Mouse (Mus musculus) midbrain, embryonic 14.5 days (tissue): ENCODE measurements around the gene Oip5. TPM values are rescaled to one million over a fixed set of nuclear protein-coding genes. Genes with fewer than 3 reads are reported as not detected.

ENCODE experiments used
- ATAC-seq: fragments of 200-750 bp; cut with Nextera tagmentation; 2 replicates; pipeline ENCODE4 v1.8.0; 2017; ENCODE audit warnings: moderate number of reproducible peaks, moderate library complexity; ENCODE audit not compliant: low FRiP score, low TSS enrichment
- DNase-seq: peaks from one replicate; pipeline ENCODE4 v3.0.0-alpha.2; 2015
- H3K27ac ChIP-seq: fragments of 300-500 bp; sonication (generic); replicated peaks from 2 replicates; pipeline ENCODE4 v1.5.1; 2014; ENCODE audit warnings: mild to moderate bottlenecking, low read depth, low read length, moderate library complexity
- H3K27me3 ChIP-seq: fragments of 300-500 bp; sonication (generic); 2 replicates; pipeline ENCODE4 v1.6.1; 2014; ENCODE audit warnings: low read length, control low read depth, mixed read lengths; ENCODE audit not compliant: control insufficient read depth, insufficient read depth
- H3K36me3 ChIP-seq: fragments of 300-500 bp; sonication (generic); 2 replicates; pipeline ENCODE4 v1.6.1; 2014; ENCODE audit warnings: low read length, control low read depth; ENCODE audit not compliant: control insufficient read depth, insufficient read depth
- H3K4me1 ChIP-seq: fragments of 300-500 bp; sonication (generic); 2 replicates; pipeline ENCODE4 v1.6.1; 2014; ENCODE audit warnings: mild to moderate bottlenecking, antibody characterized with exemption, low read length, control low read depth; ENCODE audit not compliant: control insufficient read depth, insufficient read depth
- H3K4me2 ChIP-seq: fragments of 300-500 bp; sonication (generic); 2 replicates; pipeline ENCODE4 v1.6.1; 2014; ENCODE audit warnings: mild to moderate bottlenecking, low read length, moderate library complexity
- H3K4me3 ChIP-seq: fragments of 300-500 bp; sonication (generic); replicated peaks from 2 replicates; pipeline ENCODE4 v1.5.1; 2014; ENCODE audit warnings: low read depth, low read length
- H3K9ac ChIP-seq: fragments of 300-500 bp; sonication (generic); replicated peaks from 2 replicates; pipeline ENCODE4 v1.6.1; 2014; ENCODE audit warnings: mild to moderate bottlenecking, low read length, moderate library complexity
- H3K9me3 ChIP-seq: fragments of 300-500 bp; sonication (generic); 2 replicates; pipeline ENCODE4 v1.6.1; 2016; ENCODE audit warnings: low read length, control low read depth, mixed read lengths; ENCODE audit not compliant: control insufficient read depth
- WGBS: fragments of 180-500 bp; shearing (Covaris S2); extraction: QIAGEN DNeasy Blood & Tissue Kit; methylation state at CpG from one replicate; pipeline ENCODE4 v1.1.7; 2014; 5-methylcytosine and 5-hydroxymethylcytosine counted together
- polyA plus RNA-seq: library from polyadenylated mRNA; unstranded; fragments of >200 nt; fragmentation: Nextera tagmentation; extraction: Ambion mirVana; gene quantifications from 2 replicates; pipeline ENCODE4 v1.2.1, GENCODE M21; 2014

Gene Oip5
- polyA plus RNA-seq, 1 experiment from 2014 or later = 6.2 TPM

- Histone ChIP-seq H3K9me3 (no peaks in the 10 kb centered on the region), H3K4me1 (peaks cover 13% of the 10 kb centered on the region), H3K4me2 (peak overlapping the region; percentile 76), H3K36me3 (peaks cover 36% of the 10 kb centered on the region), H3K27ac (peak overlapping the region; percentile 84), H3K4me3 (peak overlapping the region; percentile 81), H3K27me3 (no peaks in the 10 kb centered on the region), H3K9ac (peak overlapping the region; percentile 82)
- peak; percentile 98 for ATAC-seq
- under 1% methylated on average over 61 of the region's 61 CpGs for WGBS
- peak; percentile 99 for DNase-seq
These were observed 23.9 kb downstream of the Oip5 start for GRCm38 (mm10) chr2:119594113-119594981.

- no peak for DNase-seq
- no peaks in the 10 kb centered on the region for H3K27me3 ChIP-seq
- H3K4me1 ChIP-seq = peaks cover 13% of the 10 kb centered on the region
- H3K9ac ChIP-seq = 0 out of 2 replicates have a peak overlapping the region, but pooled peaks have one; percentile 13
- no peaks in the 10 kb centered on the region for H3K9me3 ChIP-seq
- H3K4me2 ChIP-seq = peak overlapping the region; percentile 50
- peak overlapping the region; percentile 43 for H3K27ac ChIP-seq
- peak overlapping the region; percentile 81 for H3K4me3 ChIP-seq
- 0 out of 2 replicates have a peak, but pooled peaks have one; percentile 5 for ATAC-seq
- H3K36me3 ChIP-seq = peaks cover 30% of the 10 kb centered on the region
- 7% methylated on average over 7 of the region's 7 CpGs for WGBS
These were observed 24.5 kb downstream of the Oip5 start for GRCm38 (mm10) chr2:119593765-119594112.

DNA sequence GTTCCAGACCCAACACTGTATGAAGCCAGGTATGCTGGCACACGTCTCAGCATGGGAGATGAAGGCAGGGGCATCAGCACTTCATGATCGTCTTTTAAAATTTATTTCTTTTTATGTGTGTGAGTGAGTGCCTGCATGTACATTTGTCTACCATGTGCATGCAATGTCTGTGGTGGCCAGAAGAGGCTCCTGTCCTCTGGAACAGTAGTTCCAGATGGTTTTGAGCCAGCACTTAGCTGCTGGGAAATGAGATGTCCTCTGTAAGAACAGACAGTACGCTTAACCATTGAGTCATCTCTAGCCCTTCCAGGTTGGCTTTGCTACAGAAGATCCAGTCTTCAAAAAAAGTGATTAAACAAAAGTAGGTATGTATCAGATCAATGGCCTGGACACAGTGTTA lies 27.0 kb downstream of the Oip5 start:
- Histone ChIP-seq H3K36me3 (peaks cover 13% of the 10 kb centered on the region), H3K4me1 (peaks cover 13% of the 10 kb centered on the region), H3K27me3 (no peaks in the 10 kb centered on the region), H3K9ac (no peak overlapping the region), H3K4me2 (no peak overlapping the region), H3K9me3 (no peaks in the 10 kb centered on the region), H3K27ac (no peak overlapping the region), H3K4me3 (no peak overlapping the region)
- WGBS = 94% methylated on average over 3 of the region's 3 CpGs
- DNase-seq = no peak
- ATAC-seq = no peak

GRCm38 (mm10) chr2:119587383-119587782 lies 30.9 kb downstream of the Oip5 start:
- no peaks in the 10 kb centered on the region for H3K4me1 ChIP-seq
- H3K27ac ChIP-seq = no peak overlapping the region
- H3K9me3 ChIP-seq = no peaks in the 10 kb centered on the region
- WGBS = 16% methylated on average over 4 of the region's 4 CpGs
- DNase-seq (peak; percentile 69), ATAC-seq (no peak)
- H3K4me3 ChIP-seq = no peak overlapping the region
- no peaks in the 10 kb centered on the region for H3K27me3 ChIP-seq
- H3K36me3 ChIP-seq = peaks cover 19% of the 10 kb centered on the region
- no peak overlapping the region for H3K4me2 ChIP-seq
- H3K9ac ChIP-seq = no peak overlapping the region

DNA sequence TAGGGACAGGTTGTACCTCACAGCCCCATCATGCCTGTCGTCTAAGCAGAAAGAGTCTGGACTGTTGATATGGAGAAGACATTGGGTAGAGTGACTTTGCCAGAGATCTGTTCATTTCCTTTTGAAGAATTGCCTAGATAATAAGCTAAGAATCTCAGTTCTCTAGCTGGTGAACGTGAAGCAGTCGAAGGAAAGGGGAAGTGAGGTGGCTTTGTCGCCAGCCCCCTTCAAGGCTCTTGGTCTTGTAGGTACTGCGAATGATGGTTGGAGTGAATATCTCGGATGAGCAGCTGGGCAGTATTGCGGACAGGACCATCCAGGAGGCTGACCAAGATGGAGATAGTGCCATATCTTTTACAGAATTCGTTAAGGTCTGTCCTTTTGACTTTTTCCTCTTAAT lies 34.0 kb downstream of the Oip5 start:
- Histone ChIP-seq H3K27ac (no peak overlapping the region), H3K4me2 (no peak overlapping the region), H3K27me3 (no peaks in the 10 kb centered on the region), H3K9ac (no peak overlapping the region), H3K36me3 (peaks cover 19% of the 10 kb centered on the region), H3K9me3 (no peaks in the 10 kb centered on the region), H3K4me1 (no peaks in the 10 kb centered on the region), H3K4me3 (no peak overlapping the region)
- ATAC-seq (no peak), DNase-seq (no peak)
- WGBS = 93% methylated on average over 8 of the region's 8 CpGs

DNA sequence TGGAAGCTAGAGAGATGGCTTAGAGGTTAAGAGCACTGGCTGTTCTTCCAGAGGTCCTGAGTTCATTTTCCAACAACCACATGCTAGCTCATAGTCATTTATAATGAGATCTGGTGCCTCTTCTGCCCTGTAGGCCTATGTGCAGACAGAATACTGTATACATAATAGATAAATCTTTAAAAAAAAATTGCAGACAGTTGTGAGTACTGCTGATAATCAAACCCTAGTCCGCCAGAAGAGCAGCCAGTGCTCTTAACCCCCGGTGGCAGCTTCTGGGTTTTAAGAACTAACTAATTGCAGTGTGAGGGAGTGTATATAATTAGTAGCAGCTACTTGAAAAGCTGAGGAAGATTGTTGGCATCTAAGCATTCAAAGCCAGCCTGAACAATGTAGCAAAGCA lies 34.8 kb downstream of the Oip5 start:
- no peak overlapping the region for H3K9ac ChIP-seq
- H3K4me2 ChIP-seq = no peak overlapping the region
- H3K4me3 ChIP-seq = no peak overlapping the region
- DNase-seq (no peak), ATAC-seq (no peak)
- H3K27me3 ChIP-seq = no peaks in the 10 kb centered on the region
- H3K27ac ChIP-seq = no peak overlapping the region
- 83% methylated on average over 2 of the region's 2 CpGs for WGBS
- no peaks in the 10 kb centered on the region for H3K4me1 ChIP-seq
- H3K9me3 ChIP-seq = no peaks in the 10 kb centered on the region
- H3K36me3 ChIP-seq = peaks cover 25% of the 10 kb centered on the region

DNA sequence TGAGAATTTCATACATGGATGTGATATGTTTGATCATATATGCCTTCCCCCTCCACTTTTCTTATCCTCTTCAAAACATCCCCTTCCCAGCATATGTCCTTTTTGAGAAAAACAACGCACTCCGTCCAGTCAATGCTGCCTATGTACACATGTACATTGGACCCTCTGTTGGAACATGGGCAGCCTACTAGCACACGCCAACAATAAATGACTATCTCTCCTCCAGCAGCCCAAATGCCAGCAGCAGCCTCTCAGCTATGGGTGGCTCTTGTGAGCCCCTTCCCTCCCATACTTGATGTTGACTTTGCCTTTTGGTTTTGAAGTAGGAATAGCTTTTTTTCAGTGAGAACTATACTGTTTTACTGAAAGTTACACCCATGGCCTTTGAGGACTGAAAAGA lies 36.7 kb downstream of the Oip5 start:
- H3K27me3 ChIP-seq = no peaks in the 10 kb centered on the region
- ATAC-seq (no peak), DNase-seq (no peak)
- H3K9me3 ChIP-seq = no peaks in the 10 kb centered on the region
- no peak overlapping the region for H3K4me3 ChIP-seq
- no peak overlapping the region for H3K27ac ChIP-seq
- no peak overlapping the region for H3K9ac ChIP-seq
- 97% methylated on average over 3 of the region's 3 CpGs for WGBS
- H3K36me3 ChIP-seq = peaks cover 21% of the 10 kb centered on the region
- no peaks in the 10 kb centered on the region for H3K4me1 ChIP-seq
- H3K4me2 ChIP-seq = no peak overlapping the region

DNA sequence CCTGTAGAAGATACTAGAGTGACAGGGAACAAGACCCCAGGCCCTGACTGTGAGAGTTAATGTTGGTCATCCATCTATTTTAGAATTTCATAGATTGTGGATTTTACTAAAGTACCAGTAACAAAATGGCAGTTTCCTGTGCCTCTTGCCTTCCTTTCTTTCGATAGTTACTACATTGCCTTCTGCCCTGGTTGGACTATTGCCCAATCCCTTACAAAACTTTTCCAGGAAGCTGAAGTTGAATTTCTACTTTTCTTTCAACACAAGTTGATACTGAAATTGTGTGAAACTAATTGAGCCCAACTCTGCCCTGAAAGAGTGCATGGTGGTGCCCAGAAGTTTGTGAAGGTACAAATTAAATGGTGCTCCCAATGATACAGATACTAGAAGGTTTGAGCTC lies 45.8 kb downstream of the Oip5 start:
- DNase-seq (no peak), ATAC-seq (no peak)
- Histone ChIP-seq H3K27ac (no peak overlapping the region), H3K4me2 (no peak overlapping the region), H3K9me3 (no peaks in the 10 kb centered on the region), H3K27me3 (no peaks in the 10 kb centered on the region), H3K36me3 (peaks cover 38% of the 10 kb centered on the region), H3K4me1 (no peaks in the 10 kb centered on the region), H3K9ac (no peak overlapping the region), H3K4me3 (no peak overlapping the region)
- WGBS = 94% methylated on average over 1 of the region's 1 CpGs
